Mouse (Mus musculus) forebrain, embryonic 10.5 days (tissue): ENCODE measurements around the gene Mterf1a. TPM values are rescaled to one million over a fixed set of nuclear protein-coding genes. Genes with fewer than 3 reads are reported as not detected.
"Not testable (repeated sequence)": the region's sequence is repeated elsewhere in the genome, so short reads cannot be mapped to it uniquely, and the experiment has no call there.

Experiments used
- DNase-seq: peaks from one replicate; pipeline ENCODE4 v3.0.0-alpha.2; 2017; ENCODE audit warnings: low spot score; ENCODE audit errors: extremely low spot score
- H3K27ac ChIP-seq: fragments of 300-500 bp; sonication (generic); 2 replicates; pipeline ENCODE4 v1.5.1; 2016; ENCODE audit warnings: mild to moderate bottlenecking
- H3K27me3 ChIP-seq: fragments of 300-500 bp; sonication (generic); 2 replicates; pipeline ENCODE4 v1.6.1; 2016; ENCODE audit warnings: mild to moderate bottlenecking; ENCODE audit not compliant: poor library complexity, severe bottlenecking
- H3K36me3 ChIP-seq: fragments of 300-500 bp; sonication (generic); replicated peaks from 2 replicates; pipeline ENCODE4 v1.6.1; 2016; ENCODE audit warnings: mild to moderate bottlenecking, moderate library complexity
- H3K4me1 ChIP-seq: fragments of 300-500 bp; sonication (generic); 2 replicates; pipeline ENCODE4 v1.6.1; 2016
- H3K4me3 ChIP-seq: fragments of 300-500 bp; sonication (generic); 2 replicates; pipeline ENCODE4 v1.5.1; 2016; ENCODE audit warnings: mild to moderate bottlenecking, moderate library complexity
- H3K9me3 ChIP-seq: fragments of 300-500 bp; sonication (generic); 2 replicates; pipeline ENCODE4 v1.6.1; 2016; ENCODE audit warnings: mild to moderate bottlenecking, moderate library complexity
- WGBS: fragments of 180-500 bp; shearing (Covaris S2); methylation state at CpG from one replicate; pipeline ENCODE4 v1.1.7; 2016; 5-methylcytosine and 5-hydroxymethylcytosine counted together
- polyA plus RNA-seq: library from polyadenylated mRNA; unstranded; fragments of >200 nt; fragmentation: Nextera tagmentation; extraction: Ambion mirVana; gene quantifications from 2 replicates; pipeline ENCODE4 v1.2.1, GENCODE M21; 2016

Gene Mterf1a
- 7.9 and 10.7 TPM in 2 replicates for polyA plus RNA-seq

GRCm38 (mm10) chr5:3893459-3894293 lies at the start of gene Mterf1a:
Gene Mterf1a, minus strand, starts transcription at chr5:3893933.
- H3K36me3 ChIP-seq, H3K4me1 ChIP-seq, DNase-seq, H3K9me3 ChIP-seq, H3K27me3 ChIP-seq, H3K27ac ChIP-seq: not testable (repeated sequence)
- H3K4me3 ChIP-seq, result peak within 1 kb of the TSS; percentile 58
- 5% methylated on average over 10 of the region's 47 CpGs for WGBS

GRCm38 (mm10) chr5:3943169-3943568 lies 49.4 kb upstream of the Mterf1a start:
- H3K4me3 ChIP-seq, H3K4me1 ChIP-seq, H3K27me3 ChIP-seq, DNase-seq, H3K9me3 ChIP-seq, H3K27ac ChIP-seq: not testable (repeated sequence)
- 56% methylated on average over 4 of the region's 4 CpGs for WGBS
- H3K36me3 ChIP-seq, result peaks cover 43% of the 10 kb centered on the region

- WGBS, result 95% methylated on average over 2 of the region's 2 CpGs
- Histone ChIP-seq H3K27ac (no peak overlapping the region), H3K4me3 (no peak overlapping the region), H3K36me3 (peaks cover 43% of the 10 kb centered on the region), H3K9me3 (no peaks in the 10 kb centered on the region), H3K27me3 (no peaks in the 10 kb centered on the region), H3K4me1 (0 out of 2 replicates have a peak, but pooled peaks cover 5% of the 10 kb centered on the region)
- no peak for DNase-seq
Observed at GRCm38 (mm10) chr5:3941240-3941639, 47.5 kb upstream of the Mterf1a start.

- H3K36me3 ChIP-seq, result peaks cover 43% of the 10 kb centered on the region
- no peaks in the 10 kb centered on the region for H3K9me3 ChIP-seq
- H3K27ac ChIP-seq, result no peak overlapping the region
- H3K4me1 ChIP-seq, result 0 out of 2 replicates have a peak, but pooled peaks cover 5% of the 10 kb centered on the region
- DNase-seq, result no peak
- H3K27me3 ChIP-seq, result no peaks in the 10 kb centered on the region
- H3K4me3 ChIP-seq, result no peak overlapping the region
- WGBS, result 95% methylated on average over 5 of the region's 5 CpGs
Observed at GRCm38 (mm10) chr5:3939335-3939734, 45.6 kb upstream of the Mterf1a start.

- Histone ChIP-seq H3K27me3 (no peaks in the 10 kb centered on the region), H3K4me3 (no peak overlapping the region), H3K4me1 (0 out of 2 replicates have a peak, but pooled peaks cover 5% of the 10 kb centered on the region), H3K36me3 (peaks cover 43% of the 10 kb centered on the region), H3K9me3 (no peaks in the 10 kb centered on the region), H3K27ac (no peak overlapping the region)
- DNase-seq, result no peak
- WGBS, result 99% methylated on average over 3 of the region's 3 CpGs
Observed at GRCm38 (mm10) chr5:3938905-3939304, 45.2 kb upstream of the Mterf1a start.

- Histone ChIP-seq H3K4me1 (peaks cover 6% of the 10 kb centered on the region), H3K4me3 (no peak overlapping the region), H3K9me3 (no peaks in the 10 kb centered on the region), H3K27me3 (no peaks in the 10 kb centered on the region), H3K27ac (no peak overlapping the region), H3K36me3 (peaks cover 28% of the 10 kb centered on the region)
- no peak for DNase-seq
- 94% methylated on average over 8 of the region's 8 CpGs for WGBS
Observed at GRCm38 (mm10) chr5:3935778-3936554, 42.2 kb upstream of the Mterf1a start.

- Histone ChIP-seq H3K36me3 (peaks cover 24% of the 10 kb centered on the region), H3K9me3 (no peaks in the 10 kb centered on the region), H3K27me3 (no peaks in the 10 kb centered on the region), H3K4me3 (no peak overlapping the region), H3K4me1 (peaks cover 13% of the 10 kb centered on the region), H3K27ac (no peak overlapping the region)
- 95% methylated on average over 5 of the region's 5 CpGs for WGBS
- DNase-seq, result no peak
Observed at GRCm38 (mm10) chr5:3935266-3935665, 41.5 kb upstream of the Mterf1a start.

GRCm38 (mm10) chr5:3933551-3933950 lies 39.8 kb upstream of the Mterf1a start:
- no peak overlapping the region for H3K4me3 ChIP-seq
- DNase-seq, result no peak
- H3K27ac ChIP-seq, result no peak overlapping the region
- peaks cover 7% of the 10 kb centered on the region for H3K36me3 ChIP-seq
- H3K9me3 ChIP-seq, result no peaks in the 10 kb centered on the region
- H3K4me1 ChIP-seq, result peaks cover 29% of the 10 kb centered on the region
- 88% methylated on average over 3 of the region's 3 CpGs for WGBS
- H3K27me3 ChIP-seq, result no peaks in the 10 kb centered on the region

GRCm38 (mm10) chr5:3931636-3932035 lies 37.9 kb upstream of the Mterf1a start:
- no peak for DNase-seq
- 81% methylated on average over 3 of the region's 3 CpGs for WGBS
- Histone ChIP-seq H3K27ac (no peak overlapping the region), H3K27me3 (no peaks in the 10 kb centered on the region), H3K4me3 (no peak overlapping the region), H3K36me3 (peaks cover 5% of the 10 kb centered on the region; the same call in 1 of the 2 replicates), H3K9me3 (no peaks in the 10 kb centered on the region; the same call in 1 of the 2 replicates), H3K4me1 (peaks cover 40% of the 10 kb centered on the region)

- DNase-seq, result no peak
- H3K36me3 ChIP-seq, result peaks cover 5% of the 10 kb centered on the region; the same call in 1 of the 2 replicates
- no peaks in the 10 kb centered on the region; the same call in 1 of the 2 replicates for H3K9me3 ChIP-seq
- 81% methylated on average over 5 of the region's 5 CpGs for WGBS
- H3K4me1 ChIP-seq, result peaks cover 44% of the 10 kb centered on the region
- H3K27ac ChIP-seq, result no peak overlapping the region
- H3K27me3 ChIP-seq, result no peaks in the 10 kb centered on the region
- no peak overlapping the region for H3K4me3 ChIP-seq
Observed at GRCm38 (mm10) chr5:3930760-3931159, 37.0 kb upstream of the Mterf1a start.

- peak; percentile 58 for DNase-seq
- Histone ChIP-seq H3K36me3 (peaks cover 5% of the 10 kb centered on the region; the same call in 1 of the 2 replicates), H3K4me3 (peak overlapping the region; percentile 82), H3K27ac (peak overlapping the region; percentile 99), H3K27me3 (no peaks in the 10 kb centered on the region), H3K9me3 (no peaks in the 10 kb centered on the region; the same call in 1 of the 2 replicates), H3K4me1 (peaks cover 44% of the 10 kb centered on the region)
- under 1% methylated on average over 12 of the region's 12 CpGs for WGBS
Observed at GRCm38 (mm10) chr5:3928690-3929046, 34.9 kb upstream of the Mterf1a start.

GRCm38 (mm10) chr5:3927801-3928689 lies 34.3 kb upstream of the Mterf1a start, which contains the start of gene Akap9:
Gene Akap9, plus strand, starts transcription at chr5:3928054.
- peak; percentile 74 for DNase-seq
- H3K4me1 ChIP-seq, result peaks cover 44% of the 10 kb centered on the region
- no peaks in the 10 kb centered on the region; the same call in 1 of the 2 replicates for H3K36me3 ChIP-seq
- H3K27ac ChIP-seq, result peak within 1 kb of the TSS; percentile 99
- whole genome bisulfite sequencing, result under 1% methylated on average over 77 of the region's 82 CpGs
- peak within 1 kb of the TSS; percentile 82 for H3K4me3 ChIP-seq
- H3K9me3 ChIP-seq, result no peaks in the 10 kb centered on the region; the same call in 1 of the 2 replicates
- no peaks in the 10 kb centered on the region for H3K27me3 ChIP-seq
